Mouse (Mus musculus) adrenal gland, postnatal 36 days (tissue): Measurements from ENCODE around the gene Flvcr1. TPM values are rescaled to one million over a fixed set of nuclear protein-coding genes. Genes with fewer than 3 reads are reported as not detected.

Experiments used
- DNase-seq, 2 experiments: peaks; one replicate each; pipeline ENCODE4 v3.0.0; 2021; ENCODE audit warnings: mixed read lengths in 1 of 2
- long read RNA-seq, 2 experiments: library from polyadenylated mRNA; stranded (forward); transcript quantifications; one replicate each; pipeline ENCODE4 v2.0.0; 2021; ENCODE audit warnings: borderline sequencing depth in 2 of 2
- total RNA-seq, 2 experiments: library from RNA; stranded (reverse); gene quantifications; 2 replicates each; pipeline ENCODE4 v1.2.3; 2021

The Flvcr1 gene
- total RNA-seq = 10 to 100 TPM; 15.5 to 16.7 TPM
- long read RNA-seq, experiment 1, full-length matches to known transcripts = 2 of 2 reads
- long read RNA-seq, experiment 1, partial matches to known transcripts = 0 of 2 reads
- long read RNA-seq, experiment 1, other reads (novel, unspliced or antisense) = 0 of 2 reads
- long read RNA-seq, experiment 2, full-length matches to known transcripts = 4 of 7 reads
- long read RNA-seq, experiment 2, partial matches to known transcripts = 1 of 7 reads
- long read RNA-seq, experiment 2, other reads (novel, unspliced or antisense) = 2 of 7 reads

GRCm38 (mm10) chr1:191026021-191026713, at the start of gene Flvcr1:
TSS of gene Flvcr1 (minus strand) at chr1:191026158.
- DNase-seq = peak; percentile 98 to 99

- DNase-seq = peak; percentile 66 to 72
Measured at GRCm38 (mm10) chr1:191075199-191075883, 49.4 kb upstream of the Flvcr1 start.

GRCm38 (mm10) chr1:191073486-191073885, 47.5 kb upstream of the Flvcr1 start:
- DNase-seq = no peak

- DNase-seq = peak; percentile 71 to 78
Measured at GRCm38 (mm10) chr1:191073001-191073400, 47.0 kb upstream of the Flvcr1 start.

GRCm38 (mm10) chr1:191072329-191072913, 46.5 kb upstream of the Flvcr1 start:
- peak; percentile 48 to 49 for DNase-seq

- no peak for DNase-seq
Measured at GRCm38 (mm10) chr1:191071613-191072012, 45.7 kb upstream of the Flvcr1 start.

GRCm38 (mm10) chr1:191070259-191070658, 44.3 kb upstream of the Flvcr1 start:
- no peak for DNase-seq

GRCm38 (mm10) chr1:191068377-191068776, 42.4 kb upstream of the Flvcr1 start:
- peak; percentile 51 to 67 for DNase-seq

- DNase-seq = no peak
Measured at GRCm38 (mm10) chr1:191065188-191065587, 39.2 kb upstream of the Flvcr1 start.

- DNase-seq = no peak
Measured at GRCm38 (mm10) chr1:191064535-191064934, 38.6 kb upstream of the Flvcr1 start.

- no peak for DNase-seq
Measured at GRCm38 (mm10) chr1:191063700-191064099, 37.7 kb upstream of the Flvcr1 start.

- DNase-seq = peak; percentile 91 to 92
Measured at GRCm38 (mm10) chr1:191062781-191063485, 37.0 kb upstream of the Flvcr1 start, which contains the start of the genes Tatdn3 and Nsl1. TSS of gene Tatdn3 (minus strand) at chr1:191062932. TSS of gene Nsl1 (plus strand) at chr1:191063012.

- no peak for DNase-seq
Measured at GRCm38 (mm10) chr1:191062241-191062780, 36.4 kb upstream of the Flvcr1 start.

GRCm38 (mm10) chr1:191057461-191057860, 31.5 kb upstream of the Flvcr1 start:
- no peak for DNase-seq

GRCm38 (mm10) chr1:191055533-191055873, 29.5 kb upstream of the Flvcr1 start:
- DNase-seq = no peak

GRCm38 (mm10) chr1:191054870-191055532, 29.0 kb upstream of the Flvcr1 start:
- peak; percentile 44 to 59 for DNase-seq

- DNase-seq = no peak
Measured at GRCm38 (mm10) chr1:191053555-191053954, 27.6 kb upstream of the Flvcr1 start.

- peak in 1 of 2 experiments; percentile 34 for DNase-seq
Measured at GRCm38 (mm10) chr1:191046231-191046824, 20.4 kb upstream of the Flvcr1 start.

GRCm38 (mm10) chr1:191045264-191045663, 19.3 kb upstream of the Flvcr1 start:
- no peak for DNase-seq

- no peak for DNase-seq
Measured at GRCm38 (mm10) chr1:191042688-191043087, 16.7 kb upstream of the Flvcr1 start.

GRCm38 (mm10) chr1:191042106-191042505, 16.1 kb upstream of the Flvcr1 start:
- DNase-seq = no peak
